Mouse (Mus musculus) bone marrow macrophage, adult 2 months (primary cell): ENCODE measurements around the gene Foxb1.

Source experiments
- CTCF ChIP-seq: IDR thresholded peaks from 2 replicates; pipeline ENCODE4 v1.5.1; 2012; ENCODE audit warnings: low read depth, mild to moderate bottlenecking, low read length, moderate library complexity
- POLR2A ChIP-seq: IDR thresholded peaks from 2 replicates; pipeline ENCODE4 v1.6.1; 2012; ENCODE audit warnings: mild to moderate bottlenecking, low read depth, low read length, borderline replicate concordance

DNA sequence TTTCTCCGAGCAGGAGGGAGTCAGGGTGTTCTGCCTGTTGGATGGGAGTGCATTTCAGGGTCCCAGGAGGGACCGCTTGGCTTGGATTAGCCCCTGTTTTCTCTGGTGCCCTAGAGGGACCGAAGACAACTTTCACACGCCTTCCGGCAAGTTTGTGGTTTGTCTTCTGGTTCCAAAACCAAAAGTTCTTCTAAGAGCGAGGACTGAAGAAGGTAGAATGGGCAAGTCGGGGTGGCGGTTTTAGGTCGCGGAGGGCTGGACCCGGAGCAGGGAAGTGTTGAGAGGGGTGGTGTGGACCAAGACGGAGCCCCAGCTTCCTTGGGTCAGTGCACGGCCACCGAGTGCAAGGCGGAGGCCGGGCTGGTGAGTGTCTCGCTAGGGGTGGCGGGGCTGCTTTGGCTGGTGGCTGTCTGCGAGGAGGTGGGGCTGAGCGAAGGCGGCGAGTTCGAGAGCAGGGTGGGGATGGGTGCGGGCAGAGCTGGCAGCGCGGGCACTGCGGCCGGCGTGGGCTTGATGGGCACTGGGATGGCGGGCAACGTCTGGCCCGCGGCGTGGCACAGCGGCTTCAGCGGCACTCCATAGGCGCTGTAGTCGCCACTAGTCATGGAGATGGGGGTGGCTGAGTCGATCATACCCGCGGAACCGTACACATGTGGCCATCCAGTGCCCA, 1.7 kb downstream of the Foxb1 start:
- TF ChIP-seq CTCF: no peak
- TF ChIP-seq POLR2A: no peak
